In genomic region chr8:120542995-120543394, GRCm38 (mm10) we compare ENCODE assay signal across 9 mouse cellular contexts. TPM values are rescaled to one million over a fixed set of nuclear protein-coding genes. Genes with fewer than 3 reads are reported as not detected.
DNase-seq lines count a peak whose midpoint lies in the region; ATAC-seq and TF ChIP-seq lines count a peak whose summit lies in the region.
"Had no signal": no experiment of that assay in that cellular context is flagged by ENCODE, and none has a peak within 500 bp of the region (broad histone marks: within the 10 kb centered on the region; RNA-seq: fewer than 3 reads in every experiment).

No protein-coding gene starts in this region.

- no peak for TF ChIP-seq POLR2A in kidney, adult 2 months (IDR thresholded peaks at IDR 0.05; ENCODE audit: low read depth, low read length)

- 0 out of 2 replicates have a peak overlapping the region, but pooled peaks have one; percentile 1 for H3K27ac ChIP-seq in kidney, adult 2 months (ENCODE audit: insufficient read depth, low read depth, low read length)
- peak overlapping the region; percentile 51; the same call in 1 of the 2 replicates for H3K27ac ChIP-seq in forebrain, embryonic 12.5 days
- peak overlapping the region; percentile 89 for H3K27ac ChIP-seq in intestine, embryonic 16.5 days (ENCODE audit: low read length)
- no peak overlapping the region for H3K27ac ChIP-seq in midbrain, embryonic 16.5 days (ENCODE audit: low read length)

- peaks cover 56% of the 10 kb centered on the region for H3K4me1 ChIP-seq in kidney, adult 2 months (ENCODE audit: control insufficient read depth, insufficient read depth, low read length)
- peaks cover 92% of the 10 kb centered on the region for H3K4me1 ChIP-seq in forebrain, embryonic 12.5 days
- peaks cover 90% of the 10 kb centered on the region for H3K4me1 ChIP-seq in intestine, embryonic 16.5 days (ENCODE audit: control insufficient read depth, insufficient read depth, low read length)
- H3K4me1 ChIP-seq in midbrain, embryonic 16.5 days (ENCODE audit: control insufficient read depth, insufficient read depth, low read length) = peaks cover 69% of the 10 kb centered on the region

- H3K4me3 ChIP-seq in kidney, adult 2 months (ENCODE audit: insufficient read depth, low read depth, low read length) = no peak overlapping the region
- H3K4me3 ChIP-seq in forebrain, embryonic 12.5 days (replicated peaks) = no peak overlapping the region
- no peak overlapping the region for H3K4me3 ChIP-seq in intestine, embryonic 16.5 days (ENCODE audit: low read length)
- H3K4me3 ChIP-seq in midbrain, embryonic 16.5 days (ENCODE audit: low read depth, low read length) = no peak overlapping the region

- WGBS in kidney, adult 2 months = 44% methylated on average over 13 of the region's 13 CpGs
- WGBS in forebrain, embryonic 12.5 days = 13% methylated on average over 13 of the region's 13 CpGs
- 23% methylated on average over 13 of the region's 13 CpGs for WGBS in intestine, embryonic 16.5 days
- WGBS in midbrain, embryonic 16.5 days = 14% methylated on average over 13 of the region's 13 CpGs

- TF ChIP-seq CTCF in kidney, adult 2 months (conservative IDR thresholded peaks at IDR 0.05; ENCODE audit: insufficient read depth, insufficient read length, low read depth, low read length) = no peak

- peak overlapping the region; percentile 21 for H3K4me2 ChIP-seq in forebrain, embryonic 12.5 days
- H3K4me2 ChIP-seq in intestine, embryonic 16.5 days (ENCODE audit: low read depth, low read length) = peak overlapping the region; percentile 6
- H3K4me2 ChIP-seq in midbrain, embryonic 16.5 days (ENCODE audit: low read length) = peak overlapping the region; percentile 5; the same call in 1 of the 2 replicates

- H3K9ac ChIP-seq in forebrain, embryonic 12.5 days = peak overlapping the region; percentile 36
- H3K9ac ChIP-seq in intestine, embryonic 16.5 days (ENCODE audit: low read depth, low read length) = peak overlapping the region; percentile 53; the same call in 1 of the 2 replicates
- no peak overlapping the region for H3K9ac ChIP-seq in midbrain, embryonic 16.5 days (ENCODE audit: low read depth, low read length)

- no peaks in the 10 kb centered on the region for H3K27me3 ChIP-seq in kidney, adult 2 months (replicated peaks; ENCODE audit: control insufficient read depth, insufficient read depth, low read length)
- 0 out of 2 replicates have a peak, but pooled peaks cover 5% of the 10 kb centered on the region for H3K27me3 ChIP-seq in forebrain, embryonic 12.5 days
- no peaks in the 10 kb centered on the region for H3K27me3 ChIP-seq in intestine, embryonic 16.5 days (replicated peaks; ENCODE audit: control insufficient read depth, insufficient read depth, low read length)
- no peaks in the 10 kb centered on the region for H3K27me3 ChIP-seq in midbrain, embryonic 16.5 days (ENCODE audit: control insufficient read depth, insufficient read depth, low read depth, low read length)

- H3K9me3 ChIP-seq in forebrain, embryonic 12.5 days = no peaks in the 10 kb centered on the region
- no peaks in the 10 kb centered on the region for H3K9me3 ChIP-seq in intestine, embryonic 16.5 days (ENCODE audit: control insufficient read depth, low read length)
- H3K9me3 ChIP-seq in midbrain, embryonic 16.5 days (replicated peaks; ENCODE audit: control insufficient read depth, low read length, poor library complexity, severe bottlenecking) = no peaks in the 10 kb centered on the region

- no peak for DNase-seq in kidney, adult 2 months
- DNase-seq in kidney, postnatal 36 days = no peak
- DNase-seq in adrenal gland, postnatal 14 days = no peak
- no peak for DNase-seq in ovary, postnatal 14 days (ENCODE audit: low spot score)
- DNase-seq in adrenal gland, postnatal 4 days (ENCODE audit: low spot score in 2 of 2) = no peak
- DNase-seq: layer of hippocampus, adult 9-11 months had no signal

- no peaks in the 10 kb centered on the region for H3K36me3 ChIP-seq in kidney, adult 2 months (ENCODE audit: control insufficient read depth, insufficient read depth, low read length)
- no peaks in the 10 kb centered on the region for H3K36me3 ChIP-seq in forebrain, embryonic 12.5 days (replicated peaks)
- H3K36me3 ChIP-seq in intestine, embryonic 16.5 days (ENCODE audit: control insufficient read depth, insufficient read depth, low read length) = no peaks in the 10 kb centered on the region
- no peaks in the 10 kb centered on the region for H3K36me3 ChIP-seq in midbrain, embryonic 16.5 days (ENCODE audit: control insufficient read depth, insufficient read depth, low read length)

- ATAC-seq in forebrain, embryonic 12.5 days (ENCODE audit: low FRiP score) = no peak
- no peak for ATAC-seq in intestine, embryonic 16.5 days
- no peak for ATAC-seq in midbrain, embryonic 16.5 days

RNA-seq across cellular contexts. Expression of gene Gins2, which starts 46.1 kb away (rescaled TPM):
- 6.4 and 6.9 TPM in 2 replicates for polyA plus RNA-seq in kidney, adult 2 months (2012; rRNA removed)
- polyA plus RNA-seq in forebrain, embryonic 12.5 days (2016; fragmentation: Nextera tagmentation; extraction: Ambion mirVana) = 83.2 and 84.8 TPM in 2 replicates
- 75.1 and 87.5 TPM in 2 replicates for polyA plus RNA-seq in intestine, embryonic 16.5 days (2015; fragmentation: Nextera tagmentation; extraction: Ambion mirVana)
- 10.7 and 13.3 TPM in 2 replicates for polyA plus RNA-seq in midbrain, embryonic 16.5 days (2015; fragmentation: Nextera tagmentation; extraction: Ambion mirVana)
- total RNA-seq in adrenal gland, postnatal 14 days (2021) = 10.3 and 15.5 TPM in 2 replicates
- 10 to 100 TPM; 36.6 to 39.3 TPM for total RNA-seq in adrenal gland, postnatal 4 days (2021)
